Mouse (Mus musculus): ENCODE results near the gene Top2b.

The Top2b gene

GRCm38 (mm10) chr14:16364878-16365337 is at the start of gene Top2b:
Top2b (plus strand) TSS chr14:16365179.
- DNase-seq (ENCODE audit: low spot score), result peak; percentile 98

GRCm38 (mm10) chr14:16316715-16317114 is 48.3 kb upstream of the Top2b start:
- no peak for DNase-seq (ENCODE audit: low spot score)

- no peak for DNase-seq (ENCODE audit: low spot score)
Observed at GRCm38 (mm10) chr14:16319818-16320217, 45.2 kb upstream of the Top2b start.

- DNase-seq (ENCODE audit: low spot score), result no peak
Observed at GRCm38 (mm10) chr14:16324394-16324793, 40.6 kb upstream of the Top2b start.

- no peak for DNase-seq (ENCODE audit: low spot score)
Observed at GRCm38 (mm10) chr14:16325208-16325607, 39.8 kb upstream of the Top2b start.

GRCm38 (mm10) chr14:16328531-16328930 is 36.4 kb upstream of the Top2b start:
- no peak for DNase-seq (ENCODE audit: low spot score)

GRCm38 (mm10) chr14:16328959-16329480 is 36.0 kb upstream of the Top2b start:
- no peak for DNase-seq (ENCODE audit: low spot score)

GRCm38 (mm10) chr14:16329756-16330155 is 35.2 kb upstream of the Top2b start:
- no peak for DNase-seq (ENCODE audit: low spot score)

GRCm38 (mm10) chr14:16334260-16334659 is 30.7 kb upstream of the Top2b start:
- DNase-seq (ENCODE audit: low spot score), result no peak

GRCm38 (mm10) chr14:16335835-16336417 is 29.1 kb upstream of the Top2b start:
- DNase-seq (ENCODE audit: low spot score), result no peak

GRCm38 (mm10) chr14:16347505-16347904 is 17.5 kb upstream of the Top2b start:
- DNase-seq (ENCODE audit: low spot score), result no peak

- no peak for DNase-seq (ENCODE audit: low spot score)
Observed at GRCm38 (mm10) chr14:16359704-16360103, 5.3 kb upstream of the Top2b start.

GRCm38 (mm10) chr14:16364161-16364831 is 683 bp upstream of the Top2b start:
- DNase-seq (ENCODE audit: low spot score), result peak; percentile 50

- DNase-seq (ENCODE audit: low spot score), result peak; percentile 45
Observed at GRCm38 (mm10) chr14:16365362-16366173, 589 bp downstream of the Top2b start.

- no peak for DNase-seq (ENCODE audit: low spot score)
Observed at GRCm38 (mm10) chr14:16366174-16366889, 1.4 kb downstream of the Top2b start.

- DNase-seq (ENCODE audit: low spot score), result no peak
Observed at GRCm38 (mm10) chr14:16366986-16367385, 2.0 kb downstream of the Top2b start.

GRCm38 (mm10) chr14:16372761-16373160 is 7.8 kb downstream of the Top2b start:
- no peak for DNase-seq (ENCODE audit: low spot score)

GRCm38 (mm10) chr14:16373190-16373589 is 8.2 kb downstream of the Top2b start:
- DNase-seq (ENCODE audit: low spot score), result no peak

GRCm38 (mm10) chr14:16379917-16380570 is 15.1 kb downstream of the Top2b start:
- DNase-seq (ENCODE audit: low spot score), result peak; percentile 81

GRCm38 (mm10) chr14:16384783-16385182 is 19.8 kb downstream of the Top2b start:
- no peak for DNase-seq (ENCODE audit: low spot score)

- DNase-seq (ENCODE audit: low spot score), result no peak
Observed at GRCm38 (mm10) chr14:16405187-16405586, 40.2 kb downstream of the Top2b start.

All from layer of hippocampus, adult 11-12 months (tissue).